Mouse (Mus musculus) stomach, embryonic 16.5 days (tissue): ENCODE measurements around the gene Slc17a7. TPM values are rescaled to one million over a fixed set of nuclear protein-coding genes. Genes with fewer than 3 reads are reported as not detected.
A peak's percentile ranks its signal among the peaks of the same experiment; 100 is the strongest.

Experiments used
- ATAC-seq: fragments of 200-750 bp; cut with Nextera tagmentation; 2 replicates; pipeline ENCODE4 v1.8.0; 2017; ENCODE audit warnings: moderate number of reproducible peaks, moderate TSS enrichment; ENCODE audit not compliant: insufficient read depth, low FRiP score
- H3K27ac ChIP-seq: fragments of 300-500 bp; sonication (generic); 2 replicates; pipeline ENCODE4 v1.5.1; 2014; ENCODE audit warnings: low read length
- H3K27me3 ChIP-seq: fragments of 300-500 bp; sonication (generic); 2 replicates; pipeline ENCODE4 v1.6.1; 2014; ENCODE audit warnings: low read length, control low read depth, mixed read lengths; ENCODE audit not compliant: control insufficient read depth, insufficient read depth
- H3K36me3 ChIP-seq: fragments of 300-500 bp; sonication (generic); 2 replicates; pipeline ENCODE4 v1.6.1; 2014; ENCODE audit warnings: low read length; ENCODE audit not compliant: control insufficient read depth, insufficient read depth
- H3K4me1 ChIP-seq: fragments of 300-500 bp; sonication (generic); 2 replicates; pipeline ENCODE4 v1.6.1; 2014; ENCODE audit warnings: low read length, control low read depth, mixed read lengths; ENCODE audit not compliant: control insufficient read depth, insufficient read depth
- H3K4me2 ChIP-seq: fragments of 300-500 bp; sonication (generic); 2 replicates; pipeline ENCODE4 v1.6.1; 2014; ENCODE audit warnings: low read depth, low read length, mixed read lengths
- H3K4me3 ChIP-seq: fragments of 300-500 bp; sonication (generic); replicated peaks from 2 replicates; pipeline ENCODE4 v1.5.1; 2014; ENCODE audit warnings: mild to moderate bottlenecking, low read length
- H3K9ac ChIP-seq: fragments of 300-500 bp; sonication (generic); 2 replicates; pipeline ENCODE4 v1.6.1; 2014; ENCODE audit warnings: low read length
- H3K9me3 ChIP-seq: fragments of 300-500 bp; sonication (generic); replicated peaks from 2 replicates; pipeline ENCODE4 v1.6.1; 2016; ENCODE audit warnings: low read length, control low read depth; ENCODE audit not compliant: control insufficient read depth
- WGBS: fragments of 180-500 bp; shearing (Covaris S2); extraction: QIAGEN DNeasy Blood & Tissue Kit; methylation state at CpG from one replicate; pipeline ENCODE4 v1.1.7; 2014; 5-methylcytosine and 5-hydroxymethylcytosine counted together
- polyA plus RNA-seq: library from polyadenylated mRNA; unstranded; fragments of >200 nt; fragmentation: Nextera tagmentation; extraction: Ambion mirVana; gene quantifications from 2 replicates; pipeline ENCODE4 v1.2.1, GENCODE M21; 2015

The Slc17a7 gene
- polyA plus RNA-seq, 1 experiment from 2014 or later, result 0.22 TPM

DNA sequence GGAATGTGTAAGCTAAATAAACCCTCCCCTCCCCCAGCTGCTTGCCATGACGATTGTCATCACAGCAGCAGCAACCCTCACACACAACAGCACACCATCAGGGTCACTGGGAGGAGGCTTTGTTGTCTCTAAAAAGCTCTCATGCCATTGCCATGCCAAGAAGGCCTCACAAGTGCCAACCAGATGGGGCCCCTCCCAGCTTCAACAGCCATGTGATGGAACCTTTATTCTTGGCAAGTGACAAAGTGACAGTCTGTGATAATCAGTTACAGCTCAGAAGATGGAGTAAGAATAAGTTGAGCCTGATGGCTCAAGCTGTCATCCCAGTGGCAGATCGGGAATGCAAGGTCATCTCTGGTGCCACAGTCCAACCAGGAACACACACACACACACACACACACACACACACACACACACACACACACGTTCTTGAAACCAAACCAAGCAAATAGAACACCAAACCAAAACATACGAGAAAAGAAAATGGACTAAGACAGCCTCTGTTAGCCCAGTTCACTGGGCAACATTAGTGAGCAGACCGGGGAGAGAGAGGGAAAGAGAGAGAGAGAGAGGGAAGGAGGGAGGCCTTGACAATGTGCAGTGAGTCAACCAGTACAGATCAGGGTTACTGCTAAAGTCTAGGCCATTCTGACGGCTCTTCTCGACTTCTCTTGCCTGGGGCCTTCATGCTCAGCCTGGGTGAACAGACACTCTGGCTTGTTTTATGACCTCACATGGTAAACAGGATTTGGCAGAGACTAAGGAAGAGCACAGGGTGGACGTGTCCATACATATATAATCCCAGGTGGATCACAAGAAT is 23.6 kb upstream of the Slc17a7 start:
- H3K36me3 ChIP-seq, result no peaks in the 10 kb centered on the region; the same call in 1 of the 2 replicates
- no peaks in the 10 kb centered on the region for H3K9me3 ChIP-seq
- H3K9ac ChIP-seq, result no peak overlapping the region
- whole genome bisulfite sequencing, result 72% methylated on average over 8 of the region's 8 CpGs
- peaks cover 9% of the 10 kb centered on the region; the same call in 1 of the 2 replicates for H3K4me1 ChIP-seq
- no peak overlapping the region for H3K4me3 ChIP-seq
- H3K27me3 ChIP-seq, result no peaks in the 10 kb centered on the region
- no peak overlapping the region for H3K27ac ChIP-seq
- no peak for ATAC-seq
- H3K4me2 ChIP-seq, result no peak overlapping the region

DNA sequence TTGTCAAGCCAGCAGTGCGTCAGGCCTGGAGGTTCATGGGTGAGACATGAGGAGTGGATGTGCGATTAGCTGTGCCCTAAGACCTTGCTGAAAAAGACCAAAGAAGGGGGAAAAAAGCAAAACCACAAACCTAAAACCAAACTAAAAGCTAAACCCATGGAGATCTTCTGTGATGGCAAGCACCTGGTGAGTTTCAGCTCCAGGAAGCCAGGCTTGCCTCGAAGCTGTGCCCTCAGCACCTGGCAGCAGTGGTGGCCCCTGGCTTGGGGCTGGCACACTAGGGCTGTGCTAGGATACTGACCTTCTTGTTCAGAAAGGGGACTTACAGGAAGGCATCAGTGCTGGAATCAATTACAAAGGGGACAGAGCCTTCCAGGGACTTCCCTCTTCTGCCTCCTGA is 22.4 kb upstream of the Slc17a7 start:
- Histone ChIP-seq H3K36me3 (no peaks in the 10 kb centered on the region; the same call in none of the 2 replicates), H3K27ac (no peak overlapping the region), H3K9me3 (no peaks in the 10 kb centered on the region), H3K27me3 (no peaks in the 10 kb centered on the region), H3K4me3 (no peak overlapping the region), H3K4me2 (no peak overlapping the region), H3K9ac (no peak overlapping the region), H3K4me1 (0 out of 2 replicates have a peak, but pooled peaks cover 4% of the 10 kb centered on the region)
- no peak for ATAC-seq
- WGBS, result 86% methylated on average over 3 of the region's 3 CpGs

DNA sequence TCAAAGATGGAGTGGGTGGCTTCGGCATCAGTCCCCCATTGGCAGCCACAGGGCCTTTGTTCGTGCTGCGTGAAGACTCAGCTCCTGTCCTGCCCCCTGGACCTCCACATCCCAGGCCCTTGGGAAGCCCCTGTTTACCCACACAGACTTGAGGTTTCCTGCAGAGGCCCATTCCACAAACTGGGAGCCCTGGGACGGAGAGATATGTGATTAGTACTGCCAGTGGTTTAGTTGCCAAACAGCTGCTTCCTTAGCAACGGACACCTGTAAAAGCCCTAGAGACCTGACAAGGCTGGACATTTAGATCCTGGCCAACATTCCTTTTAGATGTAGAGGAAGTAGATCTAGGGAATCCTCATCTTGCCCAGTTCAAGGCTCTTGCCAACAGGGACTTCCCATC is 21.8 kb upstream of the Slc17a7 start:
- H3K4me1 ChIP-seq, result 0 out of 2 replicates have a peak, but pooled peaks cover 4% of the 10 kb centered on the region
- H3K9me3 ChIP-seq, result no peaks in the 10 kb centered on the region
- H3K9ac ChIP-seq, result no peak overlapping the region
- no peak overlapping the region for H3K4me3 ChIP-seq
- ATAC-seq, result no peak
- WGBS, result 83% methylated on average over 5 of the region's 5 CpGs
- H3K36me3 ChIP-seq, result no peaks in the 10 kb centered on the region; the same call in none of the 2 replicates
- H3K27ac ChIP-seq, result no peak overlapping the region
- no peak overlapping the region for H3K4me2 ChIP-seq
- H3K27me3 ChIP-seq, result no peaks in the 10 kb centered on the region

GRCm38 (mm10) chr7:45144368-45145174 is 19.2 kb upstream of the Slc17a7 start:
- no peaks in the 10 kb centered on the region for H3K27me3 ChIP-seq
- no peaks in the 10 kb centered on the region; the same call in none of the 2 replicates for H3K36me3 ChIP-seq
- no peaks in the 10 kb centered on the region for H3K9me3 ChIP-seq
- no peak for ATAC-seq
- H3K27ac ChIP-seq, result no peak overlapping the region
- peaks cover 3% of the 10 kb centered on the region; the same call in 1 of the 2 replicates for H3K4me1 ChIP-seq
- H3K4me3 ChIP-seq, result no peak overlapping the region
- WGBS, result 81% methylated on average over 13 of the region's 13 CpGs
- 0 out of 2 replicates have a peak overlapping the region, but pooled peaks have one; percentile 32 for H3K9ac ChIP-seq
- no peak overlapping the region for H3K4me2 ChIP-seq

GRCm38 (mm10) chr7:45145460-45145859 is 18.3 kb upstream of the Slc17a7 start:
- WGBS, result 89% methylated on average over 8 of the region's 8 CpGs
- 0 out of 2 replicates have a peak overlapping the region, but pooled peaks have one; percentile 33 for H3K9ac ChIP-seq

GRCm38 (mm10) chr7:45147267-45147666 is 16.5 kb upstream of the Slc17a7 start:
- Histone ChIP-seq H3K4me2 (no peak overlapping the region), H3K9ac (no peak overlapping the region), H3K9me3 (no peaks in the 10 kb centered on the region), H3K27ac (no peak overlapping the region), H3K4me3 (no peak overlapping the region), H3K27me3 (no peaks in the 10 kb centered on the region), H3K4me1 (peaks cover 22% of the 10 kb centered on the region), H3K36me3 (no peaks in the 10 kb centered on the region; the same call in none of the 2 replicates)
- no peak for ATAC-seq
- 95% methylated on average over 11 of the region's 11 CpGs for WGBS

More at GRCm38 (mm10) chr7:45145460-45145859, 18.3 kb upstream of the Slc17a7 start:
- Histone ChIP-seq H3K4me2 (no peak overlapping the region), H3K4me3 (no peak overlapping the region), H3K27me3 (no peaks in the 10 kb centered on the region), H3K36me3 (no peaks in the 10 kb centered on the region; the same call in none of the 2 replicates), H3K27ac (no peak overlapping the region), H3K9me3 (no peaks in the 10 kb centered on the region), H3K4me1 (peaks cover 11% of the 10 kb centered on the region)
- no peak for ATAC-seq

DNA sequence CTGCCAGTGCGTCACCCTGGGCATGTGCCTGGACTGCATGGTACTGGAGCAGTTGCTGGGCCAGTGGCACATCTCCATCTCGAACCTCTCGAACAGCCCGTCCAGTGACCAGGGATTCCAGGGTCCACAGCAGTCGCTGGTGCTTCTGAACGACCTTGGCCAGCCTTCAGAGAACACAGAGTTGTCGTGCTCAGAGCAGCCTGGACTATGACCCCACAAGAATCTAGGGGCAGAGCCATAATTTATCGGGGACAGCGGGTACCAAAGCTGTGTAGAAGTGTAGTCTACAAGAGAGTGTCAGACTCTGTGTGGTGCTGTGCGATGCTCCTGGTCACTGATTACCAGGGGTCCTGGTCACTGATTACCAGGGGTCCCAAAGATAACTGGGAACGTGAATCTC is 15.8 kb upstream of the Slc17a7 start:
- H3K36me3 ChIP-seq, result no peaks in the 10 kb centered on the region; the same call in none of the 2 replicates
- H3K4me2 ChIP-seq, result no peak overlapping the region
- H3K4me3 ChIP-seq, result no peak overlapping the region
- no peaks in the 10 kb centered on the region for H3K27me3 ChIP-seq
- no peaks in the 10 kb centered on the region for H3K9me3 ChIP-seq
- WGBS, result 79% methylated on average over 11 of the region's 11 CpGs
- no peak for ATAC-seq
- no peak overlapping the region for H3K27ac ChIP-seq
- H3K4me1 ChIP-seq, result peaks cover 22% of the 10 kb centered on the region
- no peak overlapping the region for H3K9ac ChIP-seq

DNA sequence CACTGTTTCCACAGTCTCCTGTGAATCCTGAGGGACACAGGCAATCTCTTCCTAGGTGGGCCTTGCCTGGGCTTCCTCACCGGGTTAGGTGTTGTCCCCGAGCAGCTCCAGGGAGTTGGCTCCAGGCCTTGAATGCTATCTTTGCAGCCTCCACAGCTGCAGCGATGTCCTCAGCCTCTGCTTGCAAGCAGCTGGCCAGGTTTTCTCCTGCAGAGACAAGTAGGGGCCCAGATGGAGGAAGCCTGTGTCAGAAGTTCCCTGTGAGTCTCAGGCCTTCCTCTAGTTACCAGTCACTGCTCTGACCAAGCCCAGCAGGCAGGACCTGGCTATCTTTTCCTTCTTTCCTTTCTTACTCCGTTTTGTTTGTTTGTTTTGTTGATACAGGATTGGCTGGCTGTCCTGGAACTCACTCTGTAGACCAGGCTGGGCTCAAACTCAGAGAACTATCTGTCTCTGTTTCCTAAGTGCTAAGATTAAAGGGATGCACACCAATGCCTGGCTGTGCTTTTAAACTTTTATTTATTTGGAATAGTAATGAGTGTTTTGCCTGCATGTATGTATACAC is 15.1 kb upstream of the Slc17a7 start:
- Histone ChIP-seq H3K27me3 (no peaks in the 10 kb centered on the region), H3K9ac (no peak overlapping the region), H3K4me1 (peaks cover 27% of the 10 kb centered on the region), H3K4me2 (no peak overlapping the region), H3K4me3 (no peak overlapping the region), H3K27ac (peak overlapping the region; percentile 17; the same call in 1 of the 2 replicates), H3K9me3 (no peaks in the 10 kb centered on the region), H3K36me3 (no peaks in the 10 kb centered on the region; the same call in 1 of the 2 replicates)
- 65% methylated on average over 4 of the region's 4 CpGs for WGBS
- no peak for ATAC-seq
